Mouse (Mus musculus) gastrocnemius, postnatal 36 days (tissue): Measurements from ENCODE around the gene H13. TPM values are rescaled to one million over a fixed set of nuclear protein-coding genes. Genes with fewer than 3 reads are reported as not detected.

Source experiments
- DNase-seq, 2 experiments: peaks; one replicate each; pipeline ENCODE4 v3.0.0; 2022
- intact Hi-C: fragments of 180-260 bp; cut with DNase I; formaldehyde crosslinking; loops from one replicate; pipeline ENCODE4 v1.15.1; 2025
- total RNA-seq, 2 experiments: library from RNA; stranded (reverse); gene quantifications; 2 replicates each; pipeline ENCODE4 v1.2.3; 2021

H13 gene
- total RNA-seq, 2 experiments from 2014 or later = 30.1 to 35.1 TPM

DNA sequence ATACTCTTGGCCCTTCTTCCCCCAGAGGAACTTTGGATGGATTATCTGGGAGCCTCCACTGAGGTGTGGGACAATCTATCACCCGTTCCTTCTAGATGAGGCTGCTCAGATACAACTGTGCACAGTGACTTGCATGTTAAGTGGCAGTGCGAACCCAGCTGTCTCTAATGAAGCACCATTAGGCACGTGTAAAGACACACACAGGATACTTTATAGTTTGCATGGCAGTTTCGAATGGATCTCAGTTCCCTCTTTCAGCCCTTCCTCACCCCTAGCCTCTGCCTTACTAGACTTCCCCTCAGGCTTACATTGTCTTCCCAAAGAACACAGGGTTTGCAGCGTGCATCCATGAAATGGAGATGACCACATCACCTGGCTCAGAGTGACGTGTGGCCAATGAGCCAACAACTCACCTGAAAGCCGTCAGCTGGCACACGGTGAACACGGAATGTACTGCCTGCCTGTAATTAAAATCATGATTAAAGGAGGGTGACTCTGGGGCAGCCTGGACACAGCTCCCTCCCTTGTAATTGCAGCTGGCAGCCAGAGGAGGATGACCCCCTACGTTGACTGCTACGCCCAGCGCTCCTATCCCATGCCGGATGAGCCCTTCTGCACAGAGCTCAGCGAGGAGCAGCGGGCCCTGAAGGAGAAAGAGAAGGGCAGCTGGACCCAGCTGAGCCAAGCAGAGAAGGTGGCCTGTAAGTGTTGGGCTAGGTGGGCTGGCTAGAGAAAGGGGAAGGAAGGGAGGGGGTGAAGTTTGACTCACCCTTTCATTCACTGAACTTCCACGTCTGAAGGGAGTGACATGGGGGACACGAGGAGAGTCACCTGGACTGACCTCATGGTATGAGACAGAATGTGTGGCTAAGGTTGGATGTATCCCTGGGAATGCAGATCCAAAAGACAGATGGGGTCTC lies 87.5 kb downstream of the H13 start:
- no peak for DNase-seq
- intact Hi-C loops = no loop called here

DNA sequence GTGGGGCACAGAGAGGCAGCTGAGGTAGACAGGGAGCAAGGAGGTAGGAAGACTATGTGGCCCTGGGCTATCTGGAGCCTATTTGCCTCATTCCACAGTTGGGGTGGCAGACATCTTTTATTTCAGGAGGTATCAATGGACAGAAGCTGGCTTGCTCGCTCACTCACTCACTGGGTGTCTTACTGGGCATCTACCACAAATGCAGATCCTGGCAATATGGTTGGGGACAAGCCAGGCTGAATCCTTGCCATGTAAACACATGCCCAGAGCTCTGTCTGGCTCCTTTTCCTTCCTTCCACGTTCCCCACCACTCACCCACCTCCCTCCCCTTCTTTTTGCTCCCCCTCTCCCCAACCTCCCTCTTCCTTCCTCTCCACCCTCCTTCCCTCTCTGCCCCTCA lies 88.2 kb downstream of the H13 start:
- no peak for DNase-seq
- intact Hi-C loops = no loop called here

Other genes with a start within 250 kb of the H13 start
- gene Defb23, start 204.8 kb upstream of the H13 start, total RNA-seq = not detected
- not detected for gene Defb20, start 192.4 kb upstream of the H13 start, total RNA-seq
- gene Defb22, start 179.3 kb upstream of the H13 start, total RNA-seq = not detected
- gene Defb26, start 157.8 kb upstream of the H13 start, total RNA-seq = not detected
- gene Defb28, start 151.2 kb upstream of the H13 start, total RNA-seq = not detected
- not detected for gene Defb29, start 129.4 kb upstream of the H13 start, total RNA-seq
- not detected for gene Gm17416, start 100.1 kb upstream of the H13 start, total RNA-seq
- gene Defb21, start 96.7 kb upstream of the H13 start, total RNA-seq = not detected
- gene Defb19, start 89.1 kb upstream of the H13 start, total RNA-seq = not detected
- not detected for gene Defb45, start 70.1 kb upstream of the H13 start, total RNA-seq
- gene Defb36, start 65.1 kb upstream of the H13 start, total RNA-seq = not detected
- gene Defb25, start 46.4 kb upstream of the H13 start, total RNA-seq = not detected
- 1 to 10 TPM; 2.7 to 3.6 TPM for gene Rem1, start 42.5 kb upstream of the H13 start, total RNA-seq
- gene Mcts2, start 17.6 kb downstream of the H13 start, total RNA-seq = 10 to 100 TPM in 1 of 2 experiments, 1 to 10 TPM in 1; 9.6 to 12.1 TPM
- gene Id1, start 66.8 kb downstream of the H13 start, total RNA-seq = 10 to 100 TPM; 11.5 to 17.7 TPM
- gene Cox4i2, start 84.7 kb downstream of the H13 start, total RNA-seq = 1 to 10 TPM; 2.9 TPM
- gene Bcl2l1, start 162.3 kb downstream of the H13 start, total RNA-seq = 10 to 100 TPM; 15.4 to 17.6 TPM
- gene Tpx2, start 178.5 kb downstream of the H13 start, total RNA-seq = 1 to 10 TPM; 1.4 to 1.9 TPM
- 100 to 1,000 TPM; 443 to 553 TPM for gene Mylk2, start 241.9 kb downstream of the H13 start, total RNA-seq